Mouse (Mus musculus): ENCODE results near the gene Grb7.

- TF ChIP-seq CTCF (IDR thresholded peaks at IDR 0.05; ENCODE audit: low read depth) (no peak), EP300 (IDR thresholded peaks at IDR 0.05; ENCODE audit: low read depth) (no peak)
Measured at GRCm38 (mm10) chr11:98428436-98428835, 17.8 kb upstream of the Grb7 start.
